Mouse (Mus musculus): Measurements from ENCODE around the gene Timm50. TPM values are rescaled to one million over a fixed set of nuclear protein-coding genes. Genes with fewer than 3 reads are reported as not detected.
A peak's percentile ranks its signal among the peaks of the same experiment; 100 is the strongest.

Timm50 gene
- polyA plus RNA-seq, 1 experiment from 2014 or later: 144 TPM

DNA sequence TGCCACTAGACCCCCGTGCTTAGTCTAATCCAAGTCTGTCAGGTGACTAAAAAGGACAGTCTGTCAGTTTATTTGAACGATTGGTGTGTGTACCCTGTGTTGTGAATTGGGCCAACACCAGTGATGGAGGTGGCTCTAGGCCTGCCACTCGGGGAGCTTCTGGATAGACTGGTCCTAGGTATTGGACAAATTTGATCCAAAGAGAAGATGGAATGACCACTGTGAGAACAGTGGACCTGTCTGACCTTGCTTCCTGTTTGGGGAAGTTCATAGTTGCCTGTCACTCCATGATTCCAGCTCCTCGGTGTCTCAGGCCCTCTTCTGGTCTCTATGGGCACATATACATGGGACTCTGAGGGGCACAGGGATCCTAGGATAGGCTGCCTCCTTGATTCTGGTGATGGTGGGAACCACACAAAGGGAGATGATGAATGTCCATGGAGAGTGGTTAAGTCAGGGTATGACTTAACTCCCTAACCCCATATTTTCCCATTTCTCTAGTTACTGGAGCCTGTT lies 39.9 kb upstream of the Timm50 start:
- Histone ChIP-seq H3K9ac (replicated peaks; ENCODE audit: low read depth, low read length) (peak overlapping the region; percentile 94; the same call in 1 of the 2 replicates), H3K4me1 (replicated peaks; ENCODE audit: control insufficient read depth, insufficient read depth, low read length) (peaks cover 15% of the 10 kb centered on the region), H3K36me3 (ENCODE audit: control insufficient read depth, insufficient read depth) (peaks cover 11% of the 10 kb centered on the region), H3K4me2 (ENCODE audit: low read length) (peak overlapping the region; percentile 86), H3K27ac (ENCODE audit: low read length) (no peak overlapping the region), H3K4me3 (replicated peaks; ENCODE audit: low read length) (peak overlapping the region; percentile 86), H3K9me3 (ENCODE audit: control insufficient read depth, low read length) (no peaks in the 10 kb centered on the region), H3K27me3 (replicated peaks; ENCODE audit: control insufficient read depth, insufficient read depth, low read length) (no peaks in the 10 kb centered on the region)
- ATAC-seq: no peak
- WGBS: 48% methylated on average over 4 of the region's 4 CpGs

DNA sequence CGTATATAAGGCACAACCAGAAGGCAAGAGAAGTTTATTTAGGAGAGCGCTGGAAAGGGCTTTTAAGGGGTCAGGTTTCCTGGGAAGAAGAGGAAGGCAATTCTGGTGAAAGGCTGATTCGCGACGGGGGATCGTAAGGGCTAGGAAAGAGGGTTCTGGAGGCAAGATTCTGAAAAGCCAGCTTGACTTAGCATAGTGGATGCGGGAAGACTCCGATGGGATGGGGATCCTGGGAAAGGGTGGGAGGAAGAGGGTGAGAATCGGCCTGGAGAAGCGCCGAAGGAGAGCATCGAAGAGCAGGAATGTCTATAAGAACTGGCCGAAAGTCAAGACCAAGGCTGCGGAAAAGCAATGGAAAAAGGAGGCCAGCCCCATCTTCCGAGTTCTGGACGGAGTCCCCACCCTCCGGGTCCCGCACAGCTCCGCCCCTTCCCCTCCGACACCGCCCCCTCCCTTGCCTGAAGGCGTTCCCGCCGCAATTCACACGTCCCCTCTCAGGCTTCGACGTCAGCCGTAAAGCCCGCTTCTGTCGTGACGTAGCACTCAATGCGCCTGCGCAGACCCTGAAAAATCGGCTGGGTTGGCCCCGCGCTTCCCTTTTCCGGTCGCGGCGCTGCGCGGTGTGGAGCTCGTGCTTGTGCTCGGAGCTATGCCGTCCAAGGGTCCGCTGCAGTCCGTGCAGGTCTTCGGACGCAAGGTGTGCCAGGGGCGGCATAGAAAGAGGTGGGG lies 38.4 kb upstream of the Timm50 start, which contains the start of gene Rps16:
Gene Rps16 (plus strand): TSS at position 498 of the 729 bp plus-strand sequence.
- peak; percentile 95 for ATAC-seq
- Histone ChIP-seq H3K4me3 (replicated peaks; ENCODE audit: low read length) (peak within 1 kb of the TSS; percentile 86), H3K27ac (ENCODE audit: low read length) (peak within 1 kb of the TSS; percentile 91), H3K9ac (replicated peaks; ENCODE audit: low read depth, low read length) (peak within 1 kb of the TSS; percentile 94), H3K9me3 (ENCODE audit: control insufficient read depth, low read length) (no peaks in the 10 kb centered on the region), H3K4me2 (ENCODE audit: low read length) (peak within 1 kb of the TSS; percentile 86), H3K36me3 (ENCODE audit: control insufficient read depth, insufficient read depth) (peaks cover 11% of the 10 kb centered on the region), H3K4me1 (replicated peaks; ENCODE audit: control insufficient read depth, insufficient read depth, low read length) (peaks cover 15% of the 10 kb centered on the region), H3K27me3 (replicated peaks; ENCODE audit: control insufficient read depth, insufficient read depth, low read length) (no peaks in the 10 kb centered on the region)
- WGBS: under 1% methylated on average over 50 of the region's 50 CpGs

DNA sequence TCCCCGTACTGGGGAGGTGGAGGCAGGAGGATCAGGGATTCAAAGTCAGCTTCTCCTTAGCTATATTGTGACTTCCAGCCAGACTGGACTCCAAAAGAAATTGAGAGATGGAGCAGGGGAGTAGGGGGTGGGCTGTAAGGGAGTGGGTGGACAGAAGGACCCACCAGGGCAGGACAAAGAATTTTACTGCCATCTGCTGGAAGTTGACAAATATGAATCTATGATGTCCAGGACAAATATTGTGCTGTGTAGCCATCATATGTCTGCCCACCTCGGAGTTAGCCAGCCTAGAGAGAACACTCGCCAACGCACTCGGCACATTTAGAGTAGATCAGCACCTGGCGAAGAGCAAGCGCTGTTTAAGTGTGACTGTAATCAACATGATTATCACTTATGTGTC lies 36.7 kb upstream of the Timm50 start:
- H3K4me1 ChIP-seq (replicated peaks; ENCODE audit: control insufficient read depth, insufficient read depth, low read length): peaks cover 15% of the 10 kb centered on the region
- H3K4me2 ChIP-seq (ENCODE audit: low read length): no peak overlapping the region
- no peak overlapping the region for H3K27ac ChIP-seq (ENCODE audit: low read length)
- no peak for ATAC-seq
- H3K36me3 ChIP-seq (ENCODE audit: control insufficient read depth, insufficient read depth): peaks cover 7% of the 10 kb centered on the region; the same call in 1 of the 2 replicates
- no peak overlapping the region for H3K4me3 ChIP-seq (replicated peaks; ENCODE audit: low read length)
- no peak overlapping the region for H3K9ac ChIP-seq (replicated peaks; ENCODE audit: low read depth, low read length)
- WGBS: 85% methylated on average over 7 of the region's 7 CpGs
- no peaks in the 10 kb centered on the region for H3K27me3 ChIP-seq (replicated peaks; ENCODE audit: control insufficient read depth, insufficient read depth, low read length)
- H3K9me3 ChIP-seq (ENCODE audit: control insufficient read depth, low read length): no peaks in the 10 kb centered on the region

DNA sequence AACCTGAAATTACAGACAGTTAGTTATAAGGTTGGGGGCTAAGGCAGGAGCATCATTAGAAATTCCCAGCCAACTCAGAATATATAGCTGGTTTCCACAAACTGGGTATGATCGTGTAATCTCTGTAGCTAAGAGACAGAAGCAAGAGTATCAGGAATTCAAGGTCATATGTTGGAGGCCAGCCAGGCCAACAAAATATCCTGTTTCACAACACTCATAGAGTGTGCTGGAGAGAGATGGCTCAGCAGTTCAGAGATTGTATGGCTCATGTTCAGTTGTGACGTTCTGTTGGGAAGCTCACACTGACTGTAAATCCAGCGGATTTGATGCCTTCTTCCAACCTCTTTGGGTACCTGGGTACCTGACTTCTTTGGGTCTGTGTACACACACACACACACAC lies 35.9 kb upstream of the Timm50 start:
- no peak overlapping the region for H3K4me2 ChIP-seq (ENCODE audit: low read length)
- 77% methylated on average over 3 of the region's 3 CpGs for WGBS
- peaks cover 15% of the 10 kb centered on the region for H3K4me1 ChIP-seq (replicated peaks; ENCODE audit: control insufficient read depth, insufficient read depth, low read length)
- no peaks in the 10 kb centered on the region for H3K9me3 ChIP-seq (ENCODE audit: control insufficient read depth, low read length)
- ATAC-seq: no peak
- no peak overlapping the region for H3K4me3 ChIP-seq (replicated peaks; ENCODE audit: low read length)
- no peaks in the 10 kb centered on the region for H3K36me3 ChIP-seq (ENCODE audit: control insufficient read depth, insufficient read depth)
- no peak overlapping the region for H3K27ac ChIP-seq (ENCODE audit: low read length)
- H3K27me3 ChIP-seq (replicated peaks; ENCODE audit: control insufficient read depth, insufficient read depth, low read length): no peaks in the 10 kb centered on the region
- H3K9ac ChIP-seq (replicated peaks; ENCODE audit: low read depth, low read length): no peak overlapping the region

DNA sequence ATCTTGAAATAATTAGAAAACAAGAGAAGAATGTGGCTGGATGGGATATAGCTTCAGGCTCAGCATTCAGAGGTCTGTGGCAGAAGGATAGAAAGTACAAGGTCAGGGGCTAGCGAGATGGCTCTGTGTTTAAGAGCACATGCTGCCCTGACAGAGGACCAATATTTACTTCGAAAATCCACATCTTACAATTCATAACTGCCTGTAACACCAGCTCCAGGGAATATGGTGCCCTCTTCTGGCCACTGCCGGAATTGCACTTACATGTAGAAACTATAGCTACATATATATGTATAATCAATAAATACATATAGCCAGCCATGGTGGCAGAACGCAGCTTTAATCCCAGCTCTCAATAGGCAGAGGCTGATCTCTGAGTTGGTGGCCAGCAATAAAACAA lies 32.8 kb upstream of the Timm50 start:
- peak; percentile 36; the same call in 1 of the 2 replicates for ATAC-seq
- no peak overlapping the region for H3K4me3 ChIP-seq (replicated peaks; ENCODE audit: low read length)
- WGBS: 5% methylated on average over 4 of the region's 4 CpGs
- no peak overlapping the region for H3K4me2 ChIP-seq (ENCODE audit: low read length)
- no peak overlapping the region for H3K27ac ChIP-seq (ENCODE audit: low read length)
- H3K9me3 ChIP-seq (ENCODE audit: control insufficient read depth, low read length): no peaks in the 10 kb centered on the region
- peaks cover 1% of the 10 kb centered on the region for H3K4me1 ChIP-seq (replicated peaks; ENCODE audit: control insufficient read depth, insufficient read depth, low read length)
- no peak overlapping the region for H3K9ac ChIP-seq (replicated peaks; ENCODE audit: low read depth, low read length)
- no peaks in the 10 kb centered on the region for H3K36me3 ChIP-seq (ENCODE audit: control insufficient read depth, insufficient read depth)
- H3K27me3 ChIP-seq (replicated peaks; ENCODE audit: control insufficient read depth, insufficient read depth, low read length): no peaks in the 10 kb centered on the region

DNA sequence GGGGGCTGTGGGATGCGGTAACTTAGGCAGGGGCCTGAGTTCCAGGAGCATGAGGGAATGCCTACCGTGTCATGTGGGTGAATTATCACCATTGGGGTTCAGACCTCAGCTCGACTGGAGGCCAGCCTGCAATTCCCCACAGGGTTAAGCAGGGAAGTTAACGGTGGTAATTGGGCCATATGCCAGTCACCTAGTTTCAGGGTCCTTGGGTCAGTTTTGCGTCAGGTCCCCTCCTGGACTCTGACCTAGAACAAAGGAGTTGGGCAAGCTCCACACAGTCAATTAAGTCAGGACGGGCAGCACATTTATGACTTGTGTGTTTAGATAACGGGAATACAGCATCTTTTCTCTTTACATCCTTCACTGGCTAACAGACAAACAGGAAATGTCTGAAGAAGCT lies 29.5 kb upstream of the Timm50 start:
- H3K27me3 ChIP-seq (replicated peaks; ENCODE audit: control insufficient read depth, insufficient read depth, low read length): no peaks in the 10 kb centered on the region
- peaks cover 12% of the 10 kb centered on the region for H3K4me1 ChIP-seq (replicated peaks; ENCODE audit: control insufficient read depth, insufficient read depth, low read length)
- H3K4me2 ChIP-seq (ENCODE audit: low read length): no peak overlapping the region
- no peak for ATAC-seq
- no peak overlapping the region for H3K27ac ChIP-seq (ENCODE audit: low read length)
- no peak overlapping the region for H3K9ac ChIP-seq (replicated peaks; ENCODE audit: low read depth, low read length)
- H3K36me3 ChIP-seq (ENCODE audit: control insufficient read depth, insufficient read depth): no peaks in the 10 kb centered on the region
- WGBS: 52% methylated on average over 7 of the region's 7 CpGs
- H3K9me3 ChIP-seq (ENCODE audit: control insufficient read depth, low read length): no peaks in the 10 kb centered on the region
- H3K4me3 ChIP-seq (replicated peaks; ENCODE audit: low read length): no peak overlapping the region

DNA sequence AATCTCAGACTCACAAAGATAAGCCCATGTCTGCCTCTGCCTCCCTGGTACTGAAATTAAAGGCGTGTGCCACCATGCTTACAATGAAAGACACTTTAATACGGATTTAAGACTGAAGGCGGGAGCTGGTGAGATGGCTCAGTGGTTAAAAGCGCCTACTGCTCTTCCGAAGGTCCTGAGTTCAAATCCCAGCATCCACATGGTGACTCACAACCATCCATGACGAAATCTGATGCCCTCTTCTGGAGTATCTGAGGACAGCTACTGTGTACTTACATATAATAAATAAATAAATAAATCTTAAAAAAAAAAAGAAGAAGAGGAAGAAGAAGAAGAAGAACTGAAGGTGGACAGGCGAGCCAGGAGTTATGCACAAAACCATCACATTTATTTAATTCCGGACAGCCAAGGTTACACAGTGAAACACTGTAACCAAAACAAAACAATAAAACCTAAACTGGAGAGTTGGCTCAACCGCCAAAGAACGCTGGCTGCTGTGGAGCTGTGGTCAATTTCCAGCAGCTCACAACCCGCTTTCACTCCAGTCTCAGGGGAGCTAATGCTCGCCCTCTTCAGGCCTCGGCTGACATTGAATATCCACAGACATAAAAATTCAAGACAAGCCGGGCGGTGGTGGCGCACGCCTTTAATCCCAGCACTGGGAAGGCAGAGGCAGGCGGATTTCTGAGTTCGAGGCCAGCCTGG lies 27.5 kb upstream of the Timm50 start:
- 75% methylated on average over 19 of the region's 19 CpGs for WGBS
- H3K9me3 ChIP-seq (ENCODE audit: control insufficient read depth, low read length): no peaks in the 10 kb centered on the region
- ATAC-seq: no peak
- H3K27ac ChIP-seq (ENCODE audit: low read length): peak overlapping the region; percentile 43
- peak overlapping the region; percentile 98 for H3K4me3 ChIP-seq (replicated peaks; ENCODE audit: low read length)
- peak overlapping the region; percentile 38; the same call in 1 of the 2 replicates for H3K9ac ChIP-seq (replicated peaks; ENCODE audit: low read depth, low read length)
- H3K4me1 ChIP-seq (replicated peaks; ENCODE audit: control insufficient read depth, insufficient read depth, low read length): peaks cover 14% of the 10 kb centered on the region
- no peaks in the 10 kb centered on the region for H3K36me3 ChIP-seq (ENCODE audit: control insufficient read depth, insufficient read depth)
- peak overlapping the region; percentile 54 for H3K4me2 ChIP-seq (ENCODE audit: low read length)
- H3K27me3 ChIP-seq (replicated peaks; ENCODE audit: control insufficient read depth, insufficient read depth, low read length): no peaks in the 10 kb centered on the region

DNA sequence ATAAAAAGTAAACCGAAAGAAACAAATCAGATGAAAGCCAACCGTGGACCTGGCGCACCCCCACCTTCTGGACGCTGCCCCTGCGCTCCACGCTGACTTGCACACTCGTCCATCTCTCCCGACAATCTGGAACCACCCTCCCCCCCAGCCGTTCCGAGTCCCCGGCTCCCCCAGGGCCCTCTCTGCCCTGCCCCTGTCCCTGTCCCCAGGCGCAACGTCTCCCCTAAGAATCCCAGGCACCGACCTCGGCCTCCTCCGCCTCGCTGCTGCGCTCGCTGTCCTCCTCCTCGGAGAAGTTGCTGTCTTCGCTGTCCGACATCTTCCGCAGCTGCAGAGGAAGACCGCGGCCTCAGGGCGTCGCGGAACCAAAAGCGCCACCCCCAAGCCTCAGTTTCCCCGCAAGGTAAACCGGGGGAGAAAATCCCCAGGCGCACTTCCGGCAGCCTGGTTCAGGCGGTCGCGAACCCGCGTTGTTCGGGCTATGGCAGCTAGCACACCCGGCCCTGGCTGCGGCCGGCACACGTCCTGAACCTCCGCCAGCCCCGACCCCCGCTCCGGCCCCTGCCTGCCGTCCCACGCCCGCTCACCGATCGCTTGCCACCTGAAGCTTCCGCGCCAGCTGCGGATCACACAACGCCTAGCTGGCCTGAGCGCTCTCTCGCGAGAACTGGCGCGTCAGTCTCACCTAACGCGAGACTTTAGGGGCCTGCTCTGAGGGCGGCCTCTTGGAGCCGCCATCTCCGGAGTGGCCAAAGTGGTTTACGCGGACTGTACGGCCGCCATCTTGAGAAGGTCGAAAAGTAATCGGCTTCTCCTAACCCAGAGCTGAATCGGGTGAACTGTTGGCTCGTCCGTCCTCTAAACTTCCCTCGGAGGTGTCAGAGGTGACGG lies 26.5 kb upstream of the Timm50 start, which contains the start of gene Supt5:
Gene Supt5 (minus strand): TSS at position 639 of the 891 bp plus-strand sequence.
- no peaks in the 10 kb centered on the region for H3K36me3 ChIP-seq (ENCODE audit: control insufficient read depth, insufficient read depth)
- WGBS: under 1% methylated on average over 76 of the region's 77 CpGs
- H3K27me3 ChIP-seq (replicated peaks; ENCODE audit: control insufficient read depth, insufficient read depth, low read length): no peaks in the 10 kb centered on the region
- peak within 1 kb of the TSS; percentile 74 for H3K27ac ChIP-seq (ENCODE audit: low read length)
- ATAC-seq: peak; percentile 99
- peak within 1 kb of the TSS; percentile 98 for H3K4me3 ChIP-seq (replicated peaks; ENCODE audit: low read length)
- no peaks in the 10 kb centered on the region for H3K9me3 ChIP-seq (ENCODE audit: control insufficient read depth, low read length)
- H3K4me2 ChIP-seq (ENCODE audit: low read length): peak within 1 kb of the TSS; percentile 83
- peaks cover 14% of the 10 kb centered on the region for H3K4me1 ChIP-seq (replicated peaks; ENCODE audit: control insufficient read depth, insufficient read depth, low read length)
- peak within 1 kb of the TSS; percentile 91 for H3K9ac ChIP-seq (replicated peaks; ENCODE audit: low read depth, low read length)
